Mouse (Mus musculus) embryo, embryonic 11.5 days (tissue): ENCODE data around the gene Hoxc5.

ENCODE experiments used
- DNase-seq: peaks from one replicate; pipeline ENCODE4 v3.0.0-alpha.2; 2012; ENCODE audit warnings: low read depth, low spot score

Hoxc5 gene

GRCm38 (mm10) chr15:103038701-103039480, 71.6 kb downstream of the Hoxc5 start:
- no peak for DNase-seq

- no peak for DNase-seq
Observed at GRCm38 (mm10) chr15:103039609-103040008, 72.4 kb downstream of the Hoxc5 start.

- DNase-seq: no peak
Observed at GRCm38 (mm10) chr15:103040601-103041000, 73.4 kb downstream of the Hoxc5 start.

GRCm38 (mm10) chr15:103041613-103042012, 74.4 kb downstream of the Hoxc5 start:
- no peak for DNase-seq

GRCm38 (mm10) chr15:103042209-103042608, 75.0 kb downstream of the Hoxc5 start:
- no peak for DNase-seq

GRCm38 (mm10) chr15:103051670-103052069, 84.4 kb downstream of the Hoxc5 start:
- no peak for DNase-seq

GRCm38 (mm10) chr15:103053210-103053609, 86.0 kb downstream of the Hoxc5 start:
- DNase-seq: no peak

- no peak for DNase-seq
Observed at GRCm38 (mm10) chr15:103056396-103056795, 89.2 kb downstream of the Hoxc5 start.

- DNase-seq: no peak
Observed at GRCm38 (mm10) chr15:103058715-103059114, 91.5 kb downstream of the Hoxc5 start.

- DNase-seq: no peak
Observed at GRCm38 (mm10) chr15:103059393-103059992, 92.2 kb downstream of the Hoxc5 start.

- DNase-seq: no peak
Observed at GRCm38 (mm10) chr15:103060021-103060340, 92.7 kb downstream of the Hoxc5 start.

- DNase-seq: no peak
Observed at GRCm38 (mm10) chr15:103060341-103061130, 93.3 kb downstream of the Hoxc5 start.

GRCm38 (mm10) chr15:103061131-103061825, 94.0 kb downstream of the Hoxc5 start:
- DNase-seq: peak; percentile 80

GRCm38 (mm10) chr15:103061988-103062387, 94.7 kb downstream of the Hoxc5 start:
- no peak for DNase-seq

- DNase-seq: no peak
Observed at GRCm38 (mm10) chr15:103065642-103066041, 98.4 kb downstream of the Hoxc5 start.
